Mouse (Mus musculus) brain, embryonic 14.5 days (tissue): ENCODE measurements around the gene Agpat3.

Experiments
- CTCF ChIP-seq: fragments of 200-500 bp; IDR thresholded peaks from 2 replicates; pipeline ENCODE4 v1.5.1; 2012; ENCODE audit warnings: inconsistent platforms, mild to moderate bottlenecking, moderate library complexity, borderline replicate concordance; ENCODE audit not compliant: insufficient read depth, insufficient read length; ENCODE audit errors: extremely low read depth
- POLR2A ChIP-seq: fragments of 200-500 bp; IDR thresholded peaks from 2 replicates; pipeline ENCODE4 v1.6.1; 2012; ENCODE audit warnings: mild to moderate bottlenecking, inconsistent platforms, borderline replicate concordance; ENCODE audit not compliant: poor library complexity, insufficient read depth, insufficient read length, severe bottlenecking; ENCODE audit errors: extremely low read depth

DNA sequence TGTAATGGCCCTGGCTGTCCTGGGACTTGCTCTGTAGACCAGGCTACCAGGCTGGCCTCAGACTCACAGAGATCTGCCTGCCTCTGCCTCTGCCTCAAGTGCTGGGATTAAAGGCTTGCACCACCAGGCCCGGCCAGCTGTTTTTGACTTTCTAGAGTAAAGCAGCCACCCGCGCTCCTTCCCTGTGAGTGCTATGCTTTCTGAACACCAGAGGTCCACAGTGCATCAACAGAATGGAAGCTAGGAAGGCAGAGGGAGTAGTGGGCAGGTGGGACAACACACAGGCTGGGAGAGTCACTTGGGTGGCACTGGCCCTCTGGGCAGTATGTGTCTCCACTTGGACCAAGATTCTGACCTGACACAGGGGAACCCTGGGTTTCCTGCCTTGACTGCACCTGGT, 43.1 kb upstream of the Agpat3 start:
- TF ChIP-seq CTCF, result peak; percentile 6; the same call in 1 of the 2 replicates
- TF ChIP-seq POLR2A, result no peak
